Comparison of ENCODE assay signal across 15 mouse cellular contexts in genomic region chr8:83789826-83790225, GRCm38 (mm10). TPM values are rescaled to one million over a fixed set of nuclear protein-coding genes. Genes with fewer than 3 reads are reported as not detected.
DNase-seq lines count a peak whose midpoint lies in the region; ATAC-seq lines count a peak whose summit lies in the region.
"Had no signal": no experiment of that assay in that cellular context is flagged by ENCODE, and none has a peak within 500 bp of the region (broad histone marks: within the 10 kb centered on the region; RNA-seq: fewer than 3 reads in every experiment).

No protein-coding gene starts in this region.

- ATAC-seq in CD4-positive, CD25-positive, alpha-beta regulatory T cell, adult 4 months, result peak; percentile 61
- ATAC-seq in inflammation-experienced regulatory T-cells, adult 6 months, result peak; percentile 35
- ATAC-seq: forebrain, embryonic 13.5 days; forebrain, embryonic 15.5 days; forebrain, postnatal 0 days had no signal

- intact Hi-C loops in left cerebral cortex, postnatal 25 days (cut with DNase I), result no loop called here

- peak; percentile 42 for DNase-seq in CD4-positive, CD25-positive, alpha-beta regulatory T cell, adult 2 months (ENCODE audit: low read depth, low spot score)
- no peak for DNase-seq in thymus, postnatal 25 days
- DNase-seq in left cerebral cortex, postnatal 25 days (ENCODE audit: low spot score in 2 of 2), result no peak
- DNase-seq: adrenal gland, postnatal 10 days; adrenal gland, postnatal 36 days; cerebellum, adult 11-12 months; cerebellum, adult 2 months; cerebellum, adult 9-10 months; cerebellum, postnatal 10 days; cerebellum, postnatal 25 days; forebrain, postnatal 0 days had no signal

RNA-seq across cellular contexts. Expression of gene Adgre5, which starts 48.7 kb away (rescaled TPM):
- polyA plus RNA-seq in CD4-positive, CD25-positive, alpha-beta regulatory T cell, adult 4 months (2017; shearing (Covaris generic)), result 100 to 1,000 TPM; 199 to 267 TPM
- 100 to 1,000 TPM; 177 to 212 (median 210) TPM for polyA plus RNA-seq in inflammation-experienced regulatory T-cells, adult 6 months (2017; shearing (Covaris generic))
- 1 to 10 TPM; 9.0 to 9.6 TPM for total RNA-seq in left cerebral cortex, postnatal 25 days (2021)
